Mouse (Mus musculus) midbrain, embryonic 11.5 days (tissue): Measurements from ENCODE around the gene Hoxc12. TPM values are rescaled to one million over a fixed set of nuclear protein-coding genes. Genes with fewer than 3 reads are reported as not detected.

ENCODE experiments used
- ATAC-seq: fragments of 200-750 bp; cut with Nextera tagmentation; 2 replicates; pipeline ENCODE4 v1.8.0; 2017; ENCODE audit warnings: moderate TSS enrichment, moderate library complexity; ENCODE audit not compliant: low FRiP score
- DNase-seq: peaks from one replicate; pipeline ENCODE4 v3.0.0; 2015; ENCODE audit warnings: low spot score; ENCODE audit errors: missing footprints
- H3K27ac ChIP-seq: fragments of 300-500 bp; sonication (generic); 2 replicates; pipeline ENCODE4 v1.5.1; 2014; ENCODE audit warnings: low read depth, low read length
- H3K27me3 ChIP-seq: fragments of 300-500 bp; sonication (generic); 2 replicates; pipeline ENCODE4 v1.6.1; 2014; ENCODE audit warnings: mild to moderate bottlenecking, low read length, moderate library complexity, mixed read lengths; ENCODE audit not compliant: control insufficient read depth, insufficient read depth
- H3K36me3 ChIP-seq: fragments of 300-500 bp; sonication (generic); 2 replicates; pipeline ENCODE4 v1.6.1; 2014; ENCODE audit warnings: mild to moderate bottlenecking, low read length, moderate library complexity, mixed read lengths; ENCODE audit not compliant: control insufficient read depth, insufficient read depth
- H3K4me1 ChIP-seq: fragments of 300-500 bp; sonication (generic); 2 replicates; pipeline ENCODE4 v1.6.1; 2014; ENCODE audit warnings: low read length; ENCODE audit not compliant: control insufficient read depth, insufficient read depth
- H3K4me2 ChIP-seq: fragments of 300-500 bp; sonication (generic); 2 replicates; pipeline ENCODE4 v1.6.1; 2014; ENCODE audit warnings: mild to moderate bottlenecking, moderate library complexity
- H3K4me3 ChIP-seq: fragments of 300-500 bp; sonication (generic); 2 replicates; pipeline ENCODE4 v1.5.1; 2014; ENCODE audit warnings: low read depth, low read length
- H3K9ac ChIP-seq: fragments of 300-500 bp; sonication (generic); 2 replicates; pipeline ENCODE4 v1.6.1; 2014; ENCODE audit warnings: low read length
- H3K9me3 ChIP-seq: fragments of 300-500 bp; sonication (generic); 2 replicates; pipeline ENCODE4 v1.6.1; 2016; ENCODE audit warnings: low read length; ENCODE audit not compliant: control insufficient read depth
- WGBS: fragments of 180-500 bp; shearing (Covaris S2); extraction: QIAGEN DNeasy Blood & Tissue Kit; methylation state at CpG from one replicate; pipeline ENCODE4 v1.1.7; 2014; 5-methylcytosine and 5-hydroxymethylcytosine counted together
- polyA plus RNA-seq: library from polyadenylated mRNA; unstranded; fragments of >200 nt; fragmentation: Nextera tagmentation; extraction: Ambion mirVana; gene quantifications from 2 replicates; pipeline ENCODE4 v1.2.1, GENCODE M21; 2014

The Hoxc12 gene
- polyA plus RNA-seq, 1 experiment from 2014 or later, result not detected

- no peaks in the 10 kb centered on the region for H3K4me1 ChIP-seq
- H3K36me3 ChIP-seq, result no peaks in the 10 kb centered on the region
- no peak overlapping the region for H3K4me2 ChIP-seq
- no peak for ATAC-seq
- DNase-seq, result no peak
- no peak overlapping the region for H3K27ac ChIP-seq
- H3K9ac ChIP-seq, result no peak overlapping the region
- WGBS, result under 1% methylated on average over 13 of the region's 13 CpGs
- peaks cover 97% of the 10 kb centered on the region for H3K27me3 ChIP-seq
- no peak overlapping the region for H3K4me3 ChIP-seq
- no peaks in the 10 kb centered on the region for H3K9me3 ChIP-seq
These were observed 23.2 kb downstream of the Hoxc12 start for GRCm38 (mm10) chr15:102959663-102960191.

GRCm38 (mm10) chr15:102961728-102962127, 25.2 kb downstream of the Hoxc12 start:
- no peak overlapping the region for H3K4me3 ChIP-seq
- 3% methylated on average over 6 of the region's 6 CpGs for WGBS
- H3K27me3 ChIP-seq, result peaks cover 97% of the 10 kb centered on the region
- no peak overlapping the region for H3K4me2 ChIP-seq
- ATAC-seq (no peak), DNase-seq (no peak)
- H3K9ac ChIP-seq, result no peak overlapping the region
- H3K9me3 ChIP-seq, result no peaks in the 10 kb centered on the region
- H3K36me3 ChIP-seq, result no peaks in the 10 kb centered on the region
- no peaks in the 10 kb centered on the region; the same call in 1 of the 2 replicates for H3K4me1 ChIP-seq
- H3K27ac ChIP-seq, result no peak overlapping the region

GRCm38 (mm10) chr15:102962492-102962891, 25.9 kb downstream of the Hoxc12 start:
- no peak overlapping the region for H3K4me2 ChIP-seq
- H3K4me3 ChIP-seq, result no peak overlapping the region
- H3K27ac ChIP-seq, result no peak overlapping the region
- no peak for ATAC-seq
- peaks cover 97% of the 10 kb centered on the region for H3K27me3 ChIP-seq
- peak; percentile 95 for DNase-seq
- no peak overlapping the region for H3K9ac ChIP-seq
- no peaks in the 10 kb centered on the region for H3K9me3 ChIP-seq
- WGBS, result 4% methylated on average over 13 of the region's 13 CpGs
- H3K36me3 ChIP-seq, result no peaks in the 10 kb centered on the region
- H3K4me1 ChIP-seq, result no peaks in the 10 kb centered on the region; the same call in 1 of the 2 replicates

- H3K9ac ChIP-seq, result no peak overlapping the region
- no peak overlapping the region for H3K4me3 ChIP-seq
- no peak for DNase-seq
- H3K27ac ChIP-seq, result no peak overlapping the region
- H3K9me3 ChIP-seq, result no peaks in the 10 kb centered on the region
- no peak overlapping the region for H3K4me2 ChIP-seq
- no peak for ATAC-seq
- 2% methylated on average over 8 of the region's 8 CpGs for WGBS
- no peaks in the 10 kb centered on the region; the same call in 1 of the 2 replicates for H3K4me1 ChIP-seq
- H3K36me3 ChIP-seq, result no peaks in the 10 kb centered on the region
- H3K27me3 ChIP-seq, result peaks cover 96% of the 10 kb centered on the region
These were observed 26.7 kb downstream of the Hoxc12 start for GRCm38 (mm10) chr15:102963259-102963658.

- no peak overlapping the region for H3K9ac ChIP-seq
- no peak overlapping the region for H3K4me2 ChIP-seq
- DNase-seq, result peak; percentile 98
These were observed 27.4 kb downstream of the Hoxc12 start for GRCm38 (mm10) chr15:102963671-102964640.

GRCm38 (mm10) chr15:102965003-102965891, 28.7 kb downstream of the Hoxc12 start:
- DNase-seq (peak; percentile 95), ATAC-seq (no peak)
- 2% methylated on average over 26 of the region's 26 CpGs for WGBS
- Histone ChIP-seq H3K9ac (no peak overlapping the region), H3K4me2 (no peak overlapping the region), H3K4me1 (no peaks in the 10 kb centered on the region; the same call in 1 of the 2 replicates), H3K27ac (no peak overlapping the region), H3K27me3 (peaks cover 98% of the 10 kb centered on the region), H3K36me3 (no peaks in the 10 kb centered on the region), H3K4me3 (no peak overlapping the region), H3K9me3 (no peaks in the 10 kb centered on the region)

More at GRCm38 (mm10) chr15:102963671-102964640, 27.4 kb downstream of the Hoxc12 start:
- Histone ChIP-seq H3K9me3 (no peaks in the 10 kb centered on the region), H3K27me3 (peaks cover 96% of the 10 kb centered on the region), H3K27ac (no peak overlapping the region), H3K4me3 (no peak overlapping the region), H3K4me1 (no peaks in the 10 kb centered on the region; the same call in 1 of the 2 replicates), H3K36me3 (no peaks in the 10 kb centered on the region)
- WGBS, result 2% methylated on average over 28 of the region's 28 CpGs
- ATAC-seq, result no peak

- H3K4me1 ChIP-seq, result no peaks in the 10 kb centered on the region; the same call in 1 of the 2 replicates
- DNase-seq, result peak; percentile 98
- H3K4me2 ChIP-seq, result peak overlapping the region; percentile 19; the same call in 1 of the 2 replicates
- no peaks in the 10 kb centered on the region for H3K36me3 ChIP-seq
- 3% methylated on average over 29 of the region's 30 CpGs for WGBS
- peak; percentile 76 for ATAC-seq
- H3K9ac ChIP-seq, result no peak overlapping the region
- H3K9me3 ChIP-seq, result no peaks in the 10 kb centered on the region
- no peak overlapping the region for H3K27ac ChIP-seq
- H3K4me3 ChIP-seq, result peak overlapping the region; percentile 7; the same call in 1 of the 2 replicates
- peaks cover 98% of the 10 kb centered on the region for H3K27me3 ChIP-seq
These were observed 29.6 kb downstream of the Hoxc12 start for GRCm38 (mm10) chr15:102965892-102966775.

- WGBS, result 4% methylated on average over 26 of the region's 27 CpGs
- no peak within 1 kb of the TSS for H3K9ac ChIP-seq
- DNase-seq (peak; percentile 94), ATAC-seq (peak; percentile 58)
- peak within 1 kb of the TSS; percentile 19; the same call in 1 of the 2 replicates for H3K4me2 ChIP-seq
- H3K27ac ChIP-seq, result no peak within 1 kb of the TSS
- no peaks in the 10 kb centered on the region; the same call in 1 of the 2 replicates for H3K4me1 ChIP-seq
- H3K27me3 ChIP-seq, result peaks cover 98% of the 10 kb centered on the region
- no peaks in the 10 kb centered on the region for H3K9me3 ChIP-seq
- no peaks in the 10 kb centered on the region for H3K36me3 ChIP-seq
- H3K4me3 ChIP-seq, result peak within 1 kb of the TSS; percentile 7; the same call in 1 of the 2 replicates
These were observed 30.3 kb downstream of the Hoxc12 start, which contains the start of gene Hoxc10 for GRCm38 (mm10) chr15:102966776-102967311. Gene Hoxc10 (plus strand): TSS chr15:102966796.
